26 mouse cellular contexts compared by ENCODE assay signal in genomic region chr7:144963911-144964310, GRCm38 (mm10). TPM values are rescaled to one million over a fixed set of nuclear protein-coding genes. Genes with fewer than 3 reads are reported as not detected.
DNase-seq lines count a peak whose midpoint lies in the region; TF ChIP-seq lines count a peak whose summit lies in the region.
"Had no signal": no experiment of that assay in that cellular context is flagged by ENCODE, and none has a peak within 500 bp of the region (broad histone marks: within the 10 kb centered on the region; RNA-seq: fewer than 3 reads in every experiment).

No protein-coding gene starts in this region.

- DNase-seq in adrenal gland, postnatal 10 days, result peak; percentile 20
- no peak for DNase-seq in adrenal gland, postnatal 4 days (ENCODE audit: low spot score in 2 of 2)
- DNase-seq in adrenal gland, postnatal 36 days, result peak; percentile 48 to 54
- DNase-seq in kidney, postnatal 4 days, result no peak
- no peak for DNase-seq in T-cell, adult 2 months (ENCODE audit: low spot score)
- no peak for DNase-seq in left cerebral cortex, adult 9 months (ENCODE audit: low spot score in 2 of 2)
- DNase-seq: B cell, adult 2 months; cerebellum, adult 18-20 months; cerebellum, postnatal 10 days; gastrocnemius, postnatal 25 days; heart, adult 11 months; kidney, adult 2 months; layer of hippocampus, adult 9-11 months; liver; lung, adult 2 months; right cerebral cortex, postnatal 4 days; thymus, adult 2 months; thymus, postnatal 36 days had no signal

- H3ac ChIP-seq in C2C12 (ENCODE audit: control insufficient read depth, insufficient read length, low read depth), result no peak overlapping the region

- no peaks in the 10 kb centered on the region for H3K27me3 ChIP-seq in C2C12 (ENCODE audit: control insufficient read depth, insufficient read depth, insufficient read length)
- H3K27me3 ChIP-seq: forebrain, embryonic 15.5 days; heart, embryonic 15.5 days; hindbrain, embryonic 12.5 days; intestine, embryonic 15.5 days; neural tube, embryonic 12.5 days had no signal

- H3K36me3 ChIP-seq in C2C12 (ENCODE audit: control insufficient read depth, insufficient read depth), result no peaks in the 10 kb centered on the region
- H3K36me3 ChIP-seq: forebrain, embryonic 10.5 days; forebrain, embryonic 15.5 days; heart, embryonic 10.5 days; heart, embryonic 15.5 days; hindbrain, embryonic 12.5 days; intestine, embryonic 15.5 days; neural tube, embryonic 12.5 days had no signal

- no peaks in the 10 kb centered on the region for H3K79me2 ChIP-seq in C2C12 (ENCODE audit: control insufficient read depth, insufficient read depth)

- H3K79me3 ChIP-seq in C2C12 (ENCODE audit: low read depth), result no peaks in the 10 kb centered on the region

- no peak for TF ChIP-seq CTCF in C2C12 (IDR thresholded peaks at IDR 0.05; ENCODE audit: control insufficient read depth, insufficient read depth, insufficient read length)

- H3K4me3 ChIP-seq in C2C12 (ENCODE audit: insufficient read depth, poor library complexity, severe bottlenecking), result no peak overlapping the region
- H3K4me3 ChIP-seq: forebrain, embryonic 10.5 days; forebrain, embryonic 15.5 days; heart, embryonic 10.5 days; heart, embryonic 15.5 days; hindbrain, embryonic 12.5 days; intestine, embryonic 15.5 days; neural tube, embryonic 12.5 days had no signal

TF ChIP-seq in C2C12, 6 proteins besides CTCF, POLR2A, EP300 and RAD21:
- TF ChIP-seq CEBPB (IDR thresholded peaks at IDR 0.05; ENCODE audit: low read depth) (no peak), MYOG (IDR thresholded peaks at IDR 0.05; ENCODE audit: control insufficient read depth, extremely low read depth, insufficient read length) (no peak), USF1 (IDR thresholded peaks at IDR 0.05; ENCODE audit: low read depth) (no peak), FOSL1 (IDR thresholded peaks at IDR 0.05; ENCODE audit: insufficient read depth, low read length, poor library complexity, severe bottlenecking) (peak; percentile 26)

RNA-seq across cellular contexts. Expression of gene Ccnd1, which starts 24.2 kb away (rescaled TPM):
- 10 to 100 TPM; 72.7 to 80.8 TPM for total RNA-seq in adrenal gland, postnatal 10 days (2021)
- total RNA-seq in adrenal gland, postnatal 4 days (2021), result 100 to 1,000 TPM; 110 to 132 TPM
- polyA plus RNA-seq in C2C12 (2012; fragmentation: generic; extraction: Trizol), result 196 TPM
- 100 to 1,000 TPM; 121 to 178 TPM for total RNA-seq in adrenal gland, postnatal 36 days (2021)

RNA-seq across cellular contexts. Expression of gene LTO1, which starts 49.0 kb away (rescaled TPM):
- total RNA-seq in adrenal gland, postnatal 10 days (2021), result 10 to 100 TPM; 25.6 to 26.2 TPM
- total RNA-seq in adrenal gland, postnatal 4 days (2021), result 10 to 100 TPM; 27.6 to 32.9 TPM
- polyA plus RNA-seq in C2C12 (2012; fragmentation: generic; extraction: Trizol), result 13.5 TPM
- 10 to 100 TPM; 20.5 to 24.1 TPM for total RNA-seq in adrenal gland, postnatal 36 days (2021)

Comparison
In these comparisons a context has a peak if more than half of its experiments do, and no peak if none do; other contexts are left out.
1. DNase-seq: peak in adrenal gland, postnatal 10 days (single experiment) and adrenal gland, postnatal 36 days (2 of 2); none in adrenal gland, postnatal 4 days (0 of 2), kidney, postnatal 4 days (0 of 2), T-cell, adult 2 months (single experiment) and left cerebral cortex, adult 9 months (0 of 2).